Mouse (Mus musculus) bone marrow macrophage, adult 2 months (primary cell): ENCODE data around the gene Myoz1. TPM values are rescaled to one million over a fixed set of nuclear protein-coding genes. Genes with fewer than 3 reads are reported as not detected.

Experiments
- H3K27ac ChIP-seq: 2 replicates; pipeline ENCODE4 v1.5.1; 2012; ENCODE audit warnings: low read depth, low read length; ENCODE audit not compliant: insufficient read depth
- H3K4me1 ChIP-seq: 2 replicates; pipeline ENCODE4 v1.6.1; 2012; ENCODE audit warnings: low read length; ENCODE audit not compliant: control insufficient read depth, insufficient read depth
- H3K4me3 ChIP-seq: 2 replicates; pipeline ENCODE4 v1.5.1; 2012; ENCODE audit warnings: mild to moderate bottlenecking, low read length, moderate library complexity; ENCODE audit not compliant: insufficient read depth
- CTCF ChIP-seq: IDR thresholded peaks from 2 replicates; pipeline ENCODE4 v1.5.1; 2012; ENCODE audit warnings: low read depth, mild to moderate bottlenecking, low read length, moderate library complexity
- POLR2A ChIP-seq: IDR thresholded peaks from 2 replicates; pipeline ENCODE4 v1.6.1; 2012; ENCODE audit warnings: mild to moderate bottlenecking, low read depth, low read length, borderline replicate concordance
- polyA plus RNA-seq: library from polyadenylated mRNA; stranded (reverse); fragments of >200 nt; gene quantifications from 2 replicates; pipeline ENCODE4 v1.2.4, GENCODE M21; 2012; ENCODE audit not compliant: missing spikeins, insufficient read depth, insufficient read length

Gene Myoz1
- polyA plus RNA-seq, 1 experiment, result 5.1 TPM

DNA sequence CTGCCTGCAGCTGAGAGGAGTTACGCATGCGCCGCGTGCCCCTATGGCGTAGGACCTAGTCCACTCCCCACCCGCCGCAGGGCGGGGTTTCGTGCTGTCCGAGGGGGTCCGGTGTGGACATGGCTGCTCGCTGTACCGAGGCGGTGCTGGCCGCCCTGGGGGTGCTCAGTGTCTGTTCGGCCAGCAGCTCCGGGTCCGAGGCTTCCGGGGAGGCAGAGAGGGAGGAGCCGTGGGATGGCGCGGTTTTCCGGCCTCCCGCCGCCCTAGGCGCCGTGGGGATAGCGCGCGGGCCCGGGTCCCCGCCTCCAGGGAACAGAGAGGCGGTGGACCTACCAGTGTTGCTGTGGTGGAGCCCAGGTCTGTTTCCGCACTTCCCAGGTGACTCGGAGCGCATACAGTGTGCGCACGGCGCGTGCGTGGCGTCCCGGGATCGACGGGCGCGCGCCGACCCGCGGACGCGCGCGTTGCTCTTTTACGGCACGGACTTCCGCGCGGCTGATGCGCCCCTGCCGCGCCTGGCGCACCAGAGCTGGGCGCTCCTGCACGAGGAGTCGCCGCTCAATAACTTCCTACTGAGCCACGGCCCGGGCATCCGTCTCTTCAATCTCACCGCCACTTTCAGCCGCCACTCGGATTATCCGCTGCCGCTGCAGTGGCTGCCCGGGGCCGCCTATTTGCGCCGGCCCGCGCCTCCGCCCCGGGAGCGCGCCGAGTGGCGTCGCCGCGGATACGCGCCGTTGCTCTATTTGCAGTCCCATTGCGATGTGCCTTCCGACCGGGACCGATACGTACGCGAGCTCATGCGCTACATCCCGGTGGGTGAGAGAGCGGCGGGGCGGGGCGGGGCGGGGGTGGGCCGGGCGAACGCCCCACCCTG, 38.8 kb upstream of the Myoz1 start, which contains the start of gene Fut11:
Fut11 (plus strand) TSS at position 85 of the 877 bp plus-strand sequence.
- Histone ChIP-seq H3K27ac (peak within 1 kb of the TSS; percentile 73), H3K4me1 (peaks cover 33% of the 10 kb centered on the region), H3K4me3 (peak within 1 kb of the TSS; percentile 74)
- TF ChIP-seq CTCF, result no peak
- TF ChIP-seq POLR2A, result no peak

DNA sequence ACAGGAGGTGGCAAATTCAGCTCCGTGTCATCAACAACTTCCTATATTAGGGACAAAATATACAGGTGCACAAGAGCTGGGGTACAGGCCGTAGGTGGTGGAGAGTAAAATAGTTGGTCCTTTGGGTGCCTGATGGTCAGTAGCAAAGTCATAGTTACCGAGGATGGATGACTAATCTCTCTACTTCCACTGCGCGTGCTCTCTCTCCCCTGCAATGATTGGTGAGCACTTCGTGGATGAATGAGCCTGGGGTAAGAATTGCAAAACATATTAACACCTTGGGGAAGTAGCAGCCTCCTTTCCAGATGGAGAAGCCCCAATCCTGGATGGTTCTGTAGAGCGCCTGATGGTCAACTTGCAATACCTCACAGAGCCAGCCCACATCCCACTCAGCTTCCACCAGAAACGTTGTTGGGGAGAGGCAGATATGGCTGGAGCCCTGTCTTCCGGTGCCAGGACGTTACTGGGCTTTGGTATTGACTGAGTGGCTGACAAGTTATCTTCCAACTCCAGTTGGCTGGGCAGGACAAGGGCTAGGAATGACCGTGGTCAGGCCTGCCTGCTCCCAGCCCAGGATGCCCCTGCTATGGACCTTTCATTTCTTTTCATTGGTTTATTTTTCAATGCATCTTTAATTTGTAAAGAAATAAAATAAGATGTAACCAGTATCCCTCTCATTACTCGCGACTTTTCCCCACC, 38.0 kb upstream of the Myoz1 start:
- TF ChIP-seq CTCF (no peak), POLR2A (no peak)
- H3K4me1 ChIP-seq, result peaks cover 33% of the 10 kb centered on the region
- no peak overlapping the region for H3K27ac ChIP-seq
- peak overlapping the region; percentile 74 for H3K4me3 ChIP-seq

DNA sequence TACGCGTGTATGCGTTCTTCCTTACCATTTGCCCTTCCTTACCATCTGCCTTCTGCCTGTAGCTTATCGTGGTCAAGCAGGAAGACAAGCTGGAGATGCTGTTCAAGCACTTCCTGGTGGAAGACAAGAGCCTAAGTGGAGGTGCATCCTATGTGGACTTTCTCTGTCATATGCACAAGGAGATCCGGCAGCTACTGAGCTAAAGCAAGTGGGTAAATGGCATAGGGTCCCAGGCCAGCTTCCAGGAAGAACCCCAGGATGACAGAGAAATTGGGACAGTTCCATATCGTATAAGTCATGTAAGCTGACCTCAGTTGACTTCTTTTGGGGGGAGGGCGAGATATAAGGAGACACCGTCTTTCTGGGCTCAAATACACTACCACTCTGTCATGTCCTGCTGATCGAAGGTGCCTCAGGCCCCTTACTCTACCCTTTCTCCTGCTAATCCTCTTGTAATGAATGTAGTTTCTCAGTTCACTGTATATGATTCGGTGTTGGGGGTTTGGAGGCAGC, 37.3 kb upstream of the Myoz1 start:
- no peak overlapping the region for H3K4me3 ChIP-seq
- TF ChIP-seq POLR2A, result no peak
- TF ChIP-seq CTCF, result no peak
- no peak overlapping the region for H3K27ac ChIP-seq
- peaks cover 29% of the 10 kb centered on the region for H3K4me1 ChIP-seq

DNA sequence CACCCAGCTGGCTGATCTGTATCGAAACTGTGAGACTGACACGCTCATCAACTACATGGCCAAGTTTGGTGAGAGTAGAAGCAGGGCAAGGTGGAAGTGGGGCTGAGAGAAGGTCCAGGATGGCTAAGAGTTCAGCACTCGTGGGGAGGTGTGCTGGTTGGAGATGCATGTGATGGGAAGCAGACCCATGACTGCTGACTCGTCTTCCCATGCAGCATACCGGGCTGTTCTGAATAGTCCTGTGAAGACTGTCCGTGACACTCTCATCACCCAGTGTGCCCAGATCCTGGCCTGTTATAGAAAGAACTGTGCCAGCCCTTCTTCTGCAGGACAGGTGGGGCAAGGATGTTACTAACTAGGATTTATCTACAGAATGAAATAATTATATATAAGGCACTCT, 35.4 kb upstream of the Myoz1 start:
- peaks cover 15% of the 10 kb centered on the region for H3K4me1 ChIP-seq
- no peak overlapping the region for H3K4me3 ChIP-seq
- TF ChIP-seq POLR2A (no peak), CTCF (no peak)
- no peak overlapping the region for H3K27ac ChIP-seq

DNA sequence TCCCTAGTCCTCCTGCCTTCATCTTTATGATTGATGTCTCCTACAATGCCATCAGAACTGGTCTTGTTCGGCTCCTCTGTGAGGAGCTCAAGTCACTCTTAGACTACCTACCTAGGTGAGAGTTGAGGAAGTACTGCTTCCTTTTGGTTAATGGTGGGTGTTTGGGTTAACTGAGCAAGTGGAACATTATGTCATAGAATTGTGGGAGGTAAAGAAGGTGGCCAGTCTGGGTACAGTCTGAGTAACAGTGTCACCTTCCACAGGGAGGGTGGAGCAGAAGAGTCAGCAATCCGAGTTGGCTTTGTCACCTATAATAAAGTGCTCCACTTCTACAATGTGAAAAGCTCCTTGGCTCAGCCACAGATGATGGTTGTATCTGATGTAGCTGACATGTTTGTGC, 32.7 kb upstream of the Myoz1 start:
- no peak overlapping the region for H3K4me3 ChIP-seq
- H3K4me1 ChIP-seq, result peaks cover 8% of the 10 kb centered on the region
- no peak overlapping the region for H3K27ac ChIP-seq
- TF ChIP-seq POLR2A (no peak), CTCF (no peak)

DNA sequence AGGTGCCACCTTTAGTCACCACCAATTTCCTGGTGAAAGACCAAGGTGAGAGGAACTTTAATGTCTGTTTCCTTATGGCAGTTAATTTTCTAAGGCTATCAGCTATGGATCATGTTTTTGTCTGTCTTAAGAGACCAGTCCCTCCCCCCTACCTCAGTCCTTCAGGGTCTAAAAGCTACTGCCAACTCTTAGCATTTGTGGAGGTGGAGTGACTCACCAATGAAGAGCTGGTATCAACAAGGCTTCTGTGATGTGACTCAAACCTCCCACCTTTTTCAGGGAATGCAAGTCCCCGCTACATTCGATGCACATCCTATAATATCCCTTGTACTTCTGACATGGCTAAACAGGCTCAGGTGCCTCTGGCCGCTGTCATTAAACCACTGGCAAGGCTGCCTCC, 30.2 kb upstream of the Myoz1 start:
- Histone ChIP-seq H3K4me3 (no peak overlapping the region), H3K4me1 (peaks cover 9% of the 10 kb centered on the region), H3K27ac (no peak overlapping the region)
- no peak for TF ChIP-seq CTCF
- no peak for TF ChIP-seq POLR2A

DNA sequence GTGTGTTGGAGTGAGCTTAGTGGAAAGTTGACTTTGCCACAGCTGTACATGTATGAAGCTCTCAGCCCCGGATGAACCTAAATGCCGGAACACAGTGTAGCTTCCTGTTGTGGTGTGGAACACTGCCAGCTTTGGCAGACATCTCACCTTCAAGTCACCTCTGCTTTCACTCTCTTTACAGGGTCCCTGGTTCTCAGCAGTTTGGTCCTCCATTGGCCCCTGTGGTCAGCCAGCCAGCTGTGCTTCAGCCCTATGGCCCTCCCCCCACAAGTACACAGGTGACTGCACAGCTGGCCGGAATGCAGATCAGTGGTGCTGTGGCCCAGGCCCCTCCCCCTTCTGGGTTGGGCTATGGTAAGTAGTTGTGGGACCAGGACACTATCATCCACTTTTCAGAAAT, 26.2 kb upstream of the Myoz1 start:
- TF ChIP-seq CTCF, result no peak
- TF ChIP-seq POLR2A, result no peak
- peaks cover 11% of the 10 kb centered on the region for H3K4me1 ChIP-seq
- no peak overlapping the region for H3K27ac ChIP-seq
- H3K4me3 ChIP-seq, result no peak overlapping the region

DNA sequence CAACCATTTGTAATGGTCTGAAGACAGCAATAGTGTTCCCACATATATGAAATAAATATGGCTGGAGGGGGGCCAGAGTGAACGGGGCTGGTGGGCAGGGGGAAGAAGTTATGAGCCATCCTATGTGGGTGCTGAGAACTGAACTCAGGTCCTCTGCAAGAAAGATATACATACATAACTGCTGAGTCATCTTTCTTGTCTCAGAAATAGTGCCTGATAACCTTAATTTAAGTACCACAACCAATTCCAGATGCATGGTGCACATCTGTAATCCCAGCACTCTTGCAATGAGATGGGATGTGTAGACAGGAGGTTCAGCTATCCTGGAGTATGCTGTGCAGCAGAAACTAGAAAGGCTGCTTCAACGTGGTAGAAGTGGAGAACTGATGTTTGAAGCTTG, 25.4 kb upstream of the Myoz1 start:
- Histone ChIP-seq H3K4me1 (peaks cover 11% of the 10 kb centered on the region), H3K27ac (no peak overlapping the region), H3K4me3 (no peak overlapping the region)
- TF ChIP-seq POLR2A, result no peak
- no peak for TF ChIP-seq CTCF

DNA sequence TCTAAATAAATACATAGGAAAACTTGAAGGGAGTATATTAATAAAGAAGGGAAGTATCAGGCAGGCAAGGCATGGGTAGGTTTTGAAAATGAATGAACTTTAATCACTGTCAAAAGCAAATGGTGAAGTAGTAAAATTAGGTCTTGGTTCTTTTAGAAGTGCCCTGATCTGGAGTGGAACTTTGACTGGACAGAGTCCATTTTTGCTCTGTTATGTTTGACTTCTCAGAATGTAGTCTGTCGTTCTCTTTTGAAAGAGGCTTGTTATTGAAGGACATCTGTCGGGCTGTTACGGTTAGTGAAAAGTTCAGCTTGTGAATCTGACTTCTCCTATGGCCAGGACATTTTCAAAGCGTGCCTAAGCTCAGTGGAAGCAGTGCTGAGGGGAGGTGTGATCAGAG, 21.6 kb upstream of the Myoz1 start:
- TF ChIP-seq POLR2A (no peak), CTCF (no peak)
- Histone ChIP-seq H3K27ac (no peak overlapping the region), H3K4me3 (no peak overlapping the region), H3K4me1 (peaks cover 9% of the 10 kb centered on the region; the same call in 1 of the 2 replicates)
